Mouse (Mus musculus) forebrain, embryonic 13.5 days (tissue): ENCODE data around the gene Rai14. TPM values are rescaled to one million over a fixed set of nuclear protein-coding genes. Genes with fewer than 3 reads are reported as not detected.

Experiments
- ATAC-seq: fragments of 200-750 bp; cut with Nextera tagmentation; 2 replicates; pipeline ENCODE4 v1.8.0; 2017
- H3K27ac ChIP-seq: fragments of 300-500 bp; sonication (generic); 2 replicates; pipeline ENCODE4 v1.5.1; 2015; ENCODE audit warnings: inconsistent platforms, mild to moderate bottlenecking, moderate library complexity
- H3K27me3 ChIP-seq: fragments of 300-500 bp; sonication (generic); 2 replicates; pipeline ENCODE4 v1.6.1; 2015; ENCODE audit warnings: mild to moderate bottlenecking, inconsistent platforms
- H3K36me3 ChIP-seq: fragments of 300-500 bp; sonication (generic); 2 replicates; pipeline ENCODE4 v1.6.1; 2015; ENCODE audit warnings: mild to moderate bottlenecking, inconsistent platforms; ENCODE audit not compliant: poor library complexity, severe bottlenecking
- H3K4me1 ChIP-seq: fragments of 300-500 bp; sonication (generic); 2 replicates; pipeline ENCODE4 v1.6.1; 2015; ENCODE audit warnings: inconsistent platforms
- H3K4me2 ChIP-seq: fragments of 300-500 bp; sonication (generic); 2 replicates; pipeline ENCODE4 v1.6.1; 2015; ENCODE audit warnings: inconsistent platforms, mild to moderate bottlenecking, moderate library complexity
- H3K4me3 ChIP-seq: fragments of 300-500 bp; sonication (generic); 2 replicates; pipeline ENCODE4 v1.5.1; 2015; ENCODE audit warnings: mild to moderate bottlenecking, inconsistent platforms
- H3K9ac ChIP-seq: fragments of 300-500 bp; sonication (generic); 2 replicates; pipeline ENCODE4 v1.6.1; 2015; ENCODE audit warnings: mild to moderate bottlenecking, inconsistent platforms
- H3K9me3 ChIP-seq: fragments of 300-500 bp; sonication (generic); replicated peaks from 2 replicates; pipeline ENCODE4 v1.6.1; 2016; ENCODE audit warnings: inconsistent platforms
- WGBS: fragments of 180-500 bp; shearing (Covaris S2); methylation state at CpG from one replicate; pipeline ENCODE4 v1.1.7; 2015; 5-methylcytosine and 5-hydroxymethylcytosine counted together
- polyA plus RNA-seq: library from polyadenylated mRNA; unstranded; fragments of >200 nt; fragmentation: Nextera tagmentation; extraction: Ambion mirVana; gene quantifications from 2 replicates; pipeline ENCODE4 v1.2.1, GENCODE M21; 2015

Rai14 gene
- polyA plus RNA-seq, 1 experiment from 2014 or later = 43.7 TPM

DNA sequence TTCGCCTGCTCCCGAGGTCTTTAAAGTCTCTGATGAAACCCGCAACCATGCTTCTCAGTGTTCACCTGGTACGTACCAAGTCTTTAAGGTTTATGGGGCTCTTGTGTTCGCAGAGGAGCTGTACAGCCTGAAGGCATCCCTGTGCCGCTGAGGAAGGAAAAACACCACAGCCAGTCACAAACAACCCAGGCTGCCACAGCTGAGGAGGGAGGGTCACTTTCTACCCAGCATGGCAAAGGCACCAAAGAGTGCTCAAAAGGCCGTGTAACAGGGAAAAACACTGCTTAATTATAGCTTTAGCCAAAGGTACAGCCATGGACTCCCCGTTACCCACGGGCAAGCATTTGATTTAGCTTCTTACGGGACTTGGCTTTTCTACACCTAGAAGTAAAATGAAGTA, 119.5 kb downstream of the Rai14 start:
- WGBS = 75% methylated on average over 10 of the region's 10 CpGs
- 0 out of 2 replicates have a peak, but pooled peaks cover 3% of the 10 kb centered on the region for H3K36me3 ChIP-seq
- peaks cover 15% of the 10 kb centered on the region; the same call in 1 of the 2 replicates for H3K4me1 ChIP-seq
- H3K9ac ChIP-seq = no peak overlapping the region
- H3K27me3 ChIP-seq = no peaks in the 10 kb centered on the region
- no peak overlapping the region for H3K4me2 ChIP-seq
- no peak overlapping the region for H3K4me3 ChIP-seq
- peak; percentile 54 for ATAC-seq
- no peak overlapping the region for H3K27ac ChIP-seq
- no peaks in the 10 kb centered on the region for H3K9me3 ChIP-seq

DNA sequence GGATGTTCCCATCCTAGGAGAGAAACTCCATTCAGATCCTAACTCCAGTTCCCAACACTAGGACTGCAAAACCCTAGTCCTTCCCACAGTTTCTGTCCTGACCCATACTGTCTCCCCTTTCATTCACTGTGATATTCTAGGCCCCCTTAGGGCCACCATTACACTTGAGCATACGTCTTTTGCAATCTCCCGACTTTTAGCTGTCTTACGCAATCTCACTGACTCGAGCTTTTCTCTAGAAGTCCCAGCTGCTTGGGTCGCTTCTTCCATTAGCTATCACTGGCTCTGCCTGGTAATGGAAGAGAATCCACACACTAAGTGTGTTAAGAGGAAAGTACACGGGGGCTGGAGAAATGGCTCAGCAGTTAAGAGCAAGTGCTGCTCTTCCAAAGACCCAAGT, 121.3 kb downstream of the Rai14 start:
- Histone ChIP-seq H3K4me1 (peaks cover 10% of the 10 kb centered on the region; the same call in 1 of the 2 replicates), H3K27me3 (no peaks in the 10 kb centered on the region), H3K4me3 (no peak overlapping the region), H3K27ac (no peak overlapping the region), H3K9me3 (no peaks in the 10 kb centered on the region), H3K36me3 (peaks cover 15% of the 10 kb centered on the region), H3K4me2 (no peak overlapping the region), H3K9ac (no peak overlapping the region)
- ATAC-seq = no peak
- 95% methylated on average over 6 of the region's 6 CpGs for WGBS

DNA sequence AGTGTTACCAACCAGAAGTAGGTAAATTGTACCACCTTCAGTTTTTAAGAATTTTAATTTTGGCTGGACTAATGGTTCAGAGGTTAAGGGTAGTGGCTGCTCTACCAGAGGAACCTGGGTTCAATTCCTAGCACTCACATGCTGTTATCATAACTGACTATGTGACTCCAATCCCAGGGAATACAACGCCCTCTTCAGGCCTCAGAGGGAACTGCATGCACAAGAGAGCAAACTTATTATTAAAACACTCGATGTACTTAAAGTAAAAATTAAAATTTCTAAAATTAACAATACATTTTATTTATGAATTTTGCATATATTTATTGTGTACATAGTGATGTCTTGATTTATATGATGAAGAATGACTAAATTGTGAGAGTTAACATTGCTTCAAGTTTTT, 127.9 kb downstream of the Rai14 start:
- no peak overlapping the region for H3K4me3 ChIP-seq
- ATAC-seq = no peak
- H3K9me3 ChIP-seq = no peaks in the 10 kb centered on the region
- peaks cover 28% of the 10 kb centered on the region for H3K36me3 ChIP-seq
- no peak overlapping the region for H3K4me2 ChIP-seq
- no peak overlapping the region for H3K27ac ChIP-seq
- 90% methylated on average over 2 of the region's 2 CpGs for WGBS
- no peak overlapping the region for H3K9ac ChIP-seq
- no peaks in the 10 kb centered on the region for H3K4me1 ChIP-seq
- no peaks in the 10 kb centered on the region for H3K27me3 ChIP-seq

DNA sequence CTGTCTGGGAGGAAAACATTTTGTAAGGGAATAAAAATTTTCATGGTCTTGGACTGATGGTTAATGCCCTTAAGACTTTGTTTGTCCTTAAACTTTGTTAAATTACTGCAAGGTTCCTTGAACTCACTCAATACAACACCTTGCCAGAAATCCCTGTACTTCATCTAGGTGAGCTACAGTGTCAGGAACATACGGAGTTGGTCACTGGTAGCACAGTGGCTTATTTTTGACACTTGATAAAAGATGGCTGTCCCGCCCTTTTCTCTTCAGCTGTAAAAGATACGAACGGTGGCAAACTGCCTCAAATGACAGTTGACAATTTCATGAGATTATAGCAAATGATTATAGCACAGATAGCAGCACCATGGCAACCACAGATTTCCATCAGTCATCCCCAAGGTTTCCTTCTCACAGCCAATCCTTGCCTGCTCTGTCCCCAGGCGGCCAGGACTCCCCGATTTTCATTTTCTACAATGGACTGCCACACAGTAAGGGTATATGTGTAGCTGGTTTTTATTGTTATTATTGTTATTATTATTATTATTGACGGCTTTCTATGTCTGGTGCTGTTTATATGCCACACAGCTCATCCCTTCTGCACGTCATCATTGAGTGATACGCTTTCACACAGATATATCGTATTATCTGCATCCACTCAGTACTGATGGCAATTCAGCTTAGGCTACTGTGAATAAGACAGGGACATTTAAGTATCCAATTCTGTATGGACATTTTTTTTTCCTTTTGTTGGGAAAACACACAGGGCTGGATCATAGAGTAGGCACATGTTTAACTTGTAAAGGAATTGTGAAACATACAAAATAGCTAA, 129.9 kb downstream of the Rai14 start:
- no peak overlapping the region for H3K4me2 ChIP-seq
- peak overlapping the region; percentile 31; the same call in 1 of the 2 replicates for H3K27ac ChIP-seq
- H3K27me3 ChIP-seq = no peaks in the 10 kb centered on the region
- no peaks in the 10 kb centered on the region for H3K9me3 ChIP-seq
- ATAC-seq = peak; percentile 73
- no peak overlapping the region for H3K9ac ChIP-seq
- H3K36me3 ChIP-seq = peaks cover 25% of the 10 kb centered on the region
- H3K4me3 ChIP-seq = no peak overlapping the region
- H3K4me1 ChIP-seq = no peaks in the 10 kb centered on the region
- WGBS = 81% methylated on average over 10 of the region's 10 CpGs

DNA sequence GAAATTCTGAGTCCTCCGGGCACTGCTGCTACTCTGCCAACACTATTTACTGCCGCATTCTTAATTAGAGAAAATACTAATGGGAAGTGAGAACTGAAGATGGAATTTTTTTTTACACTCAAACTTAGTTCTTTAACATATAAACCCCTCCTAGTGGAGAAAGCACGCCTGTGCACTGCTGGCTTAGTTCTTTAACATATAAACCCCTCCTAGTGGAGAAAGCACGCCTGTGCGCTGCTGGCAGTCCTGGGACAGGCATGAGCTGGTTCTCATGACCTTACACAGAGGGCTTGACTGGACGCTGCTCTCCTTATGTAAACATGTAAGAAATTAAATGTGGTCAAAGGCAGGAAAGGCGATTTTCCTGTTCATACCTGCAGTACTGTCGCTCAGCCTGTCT, 131.0 kb downstream of the Rai14 start:
- no peak overlapping the region for H3K4me3 ChIP-seq
- WGBS = 46% methylated on average over 8 of the region's 8 CpGs
- H3K4me1 ChIP-seq = no peaks in the 10 kb centered on the region
- H3K4me2 ChIP-seq = no peak overlapping the region
- peak; percentile 87 for ATAC-seq
- no peaks in the 10 kb centered on the region for H3K9me3 ChIP-seq
- H3K27ac ChIP-seq = no peak overlapping the region
- H3K9ac ChIP-seq = no peak overlapping the region
- peaks cover 22% of the 10 kb centered on the region for H3K36me3 ChIP-seq
- no peaks in the 10 kb centered on the region for H3K27me3 ChIP-seq

DNA sequence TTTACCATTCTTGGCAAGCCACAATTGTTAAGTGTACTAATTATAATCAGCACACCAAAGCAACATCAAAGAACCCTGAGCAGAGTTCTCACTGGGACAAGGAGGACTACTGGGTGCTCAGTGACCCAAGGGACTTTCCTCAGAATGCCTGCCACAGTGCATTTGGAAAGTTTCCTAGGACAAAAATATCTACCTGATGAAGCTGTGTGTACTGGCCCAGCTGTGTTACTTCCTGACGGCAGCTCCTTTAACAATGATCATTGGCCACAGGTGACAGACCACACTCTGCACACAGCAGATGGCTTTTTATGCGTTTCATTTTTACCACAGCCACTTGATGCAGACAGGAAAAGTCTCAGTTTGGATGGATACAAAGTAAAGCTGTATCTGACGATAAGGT, 135.3 kb downstream of the Rai14 start:
- 90% methylated on average over 3 of the region's 3 CpGs for WGBS
- Histone ChIP-seq H3K4me1 (no peaks in the 10 kb centered on the region), H3K9ac (no peak overlapping the region), H3K27me3 (no peaks in the 10 kb centered on the region), H3K4me3 (no peak overlapping the region), H3K9me3 (no peaks in the 10 kb centered on the region), H3K4me2 (no peak overlapping the region), H3K27ac (no peak overlapping the region), H3K36me3 (peaks cover 45% of the 10 kb centered on the region)
- ATAC-seq = no peak

DNA sequence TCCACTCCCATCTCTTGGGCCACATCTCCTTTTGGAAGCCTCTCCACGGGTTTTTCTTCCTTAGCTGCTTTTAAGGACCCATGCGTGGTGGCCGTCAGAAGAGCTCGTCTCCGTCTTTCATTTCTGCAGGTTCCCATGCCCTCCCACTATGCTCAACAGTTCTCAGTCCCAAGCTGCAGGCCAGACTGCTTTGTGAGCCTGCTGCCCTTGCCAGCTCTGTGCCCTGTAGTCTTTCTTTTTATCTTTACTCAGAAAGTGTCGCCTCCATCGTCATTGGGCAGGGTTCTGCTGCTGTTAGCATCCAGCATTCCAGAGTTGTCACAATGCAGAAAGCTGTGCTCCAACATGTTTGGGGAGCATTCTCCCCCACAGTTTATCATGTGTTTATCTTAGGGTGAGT, 147.9 kb downstream of the Rai14 start:
- H3K4me2 ChIP-seq = no peak overlapping the region
- peaks cover 50% of the 10 kb centered on the region for H3K36me3 ChIP-seq
- WGBS = 88% methylated on average over 7 of the region's 7 CpGs
- no peak for ATAC-seq
- no peaks in the 10 kb centered on the region for H3K27me3 ChIP-seq
- no peaks in the 10 kb centered on the region for H3K9me3 ChIP-seq
- no peaks in the 10 kb centered on the region for H3K4me1 ChIP-seq
- no peak overlapping the region for H3K4me3 ChIP-seq
- H3K27ac ChIP-seq = no peak overlapping the region
- H3K9ac ChIP-seq = no peak overlapping the region

DNA sequence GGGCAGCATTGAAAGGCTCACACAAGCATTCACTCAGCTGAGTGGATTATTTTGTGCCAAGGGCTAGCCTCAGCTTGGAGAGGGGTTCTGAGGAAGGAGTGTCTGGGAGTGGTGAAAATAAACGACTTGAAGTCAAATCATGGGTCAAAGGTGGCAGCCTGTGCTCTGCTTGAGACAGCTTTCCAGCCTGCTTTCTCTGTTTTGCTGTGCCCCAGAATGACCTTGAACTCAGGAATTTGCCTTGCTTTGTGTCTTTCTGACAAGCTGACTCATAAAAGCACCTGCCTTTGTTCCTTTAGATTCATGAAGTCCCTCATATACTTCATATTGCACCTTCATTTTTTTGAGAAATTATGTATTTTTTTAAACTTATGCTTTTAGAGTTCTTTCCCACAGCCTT, 150.2 kb downstream of the Rai14 start:
- no peak for ATAC-seq
- WGBS = 64% methylated on average over 1 of the region's 1 CpGs

DNA sequence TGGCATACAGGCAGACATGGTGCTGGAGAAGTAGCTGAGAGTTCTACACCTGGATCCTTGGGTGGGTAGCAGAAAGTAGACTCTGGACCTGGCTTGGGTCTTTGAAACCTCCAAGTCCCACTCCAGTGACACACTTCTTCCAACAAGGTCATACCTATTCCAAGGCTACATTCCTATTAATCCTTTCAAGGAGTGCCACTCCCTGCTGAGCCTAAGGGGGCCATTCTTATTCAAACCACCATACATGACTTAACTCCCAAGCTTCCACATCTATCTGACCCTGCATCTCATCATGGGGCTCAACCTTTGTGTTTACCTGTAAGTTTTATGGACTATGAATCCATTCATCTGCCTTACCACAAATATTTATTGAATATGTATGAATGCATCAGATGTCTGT, 152.1 kb downstream of the Rai14 start:
- Histone ChIP-seq H3K27ac (no peak overlapping the region), H3K4me2 (no peak overlapping the region), H3K4me1 (no peaks in the 10 kb centered on the region), H3K4me3 (no peak overlapping the region), H3K27me3 (no peaks in the 10 kb centered on the region), H3K9ac (no peak overlapping the region), H3K9me3 (no peaks in the 10 kb centered on the region), H3K36me3 (peaks cover 12% of the 10 kb centered on the region)
- no peak for ATAC-seq

More for the DNA sequence above, 150.2 kb downstream of the Rai14 start:
- no peaks in the 10 kb centered on the region for H3K4me1 ChIP-seq
- no peak overlapping the region for H3K27ac ChIP-seq
- H3K9me3 ChIP-seq = no peaks in the 10 kb centered on the region
- H3K4me3 ChIP-seq = no peak overlapping the region
- no peaks in the 10 kb centered on the region for H3K27me3 ChIP-seq
- H3K36me3 ChIP-seq = peaks cover 30% of the 10 kb centered on the region
- no peak overlapping the region for H3K4me2 ChIP-seq
- H3K9ac ChIP-seq = no peak overlapping the region

DNA sequence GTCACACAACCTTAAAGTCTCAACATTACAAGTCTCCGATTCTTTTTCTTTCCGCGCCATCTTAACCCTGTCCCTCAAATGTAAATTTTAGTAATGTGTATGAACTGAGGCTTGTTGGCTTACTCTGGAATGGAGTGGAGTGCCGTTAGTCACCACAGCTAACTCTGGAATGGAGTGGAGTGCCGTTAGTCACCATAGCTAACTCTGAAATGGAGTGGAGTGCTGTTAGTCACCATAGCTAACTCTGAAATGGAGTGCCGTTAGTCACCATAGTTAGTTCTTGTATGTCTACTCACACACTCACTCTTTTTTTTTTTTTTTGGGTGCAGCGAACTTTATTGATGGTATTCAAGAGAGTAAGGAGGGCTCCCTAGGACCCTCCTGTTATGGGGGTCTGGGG, 154.4 kb downstream of the Rai14 start:
- Histone ChIP-seq H3K27me3 (no peaks in the 10 kb centered on the region), H3K4me2 (no peak overlapping the region), H3K9ac (no peak overlapping the region), H3K4me3 (no peak overlapping the region), H3K27ac (no peak overlapping the region), H3K9me3 (no peaks in the 10 kb centered on the region), H3K4me1 (no peaks in the 10 kb centered on the region), H3K36me3 (no peaks in the 10 kb centered on the region)
- 97% methylated on average over 7 of the region's 7 CpGs for WGBS
- ATAC-seq = no peak

DNA sequence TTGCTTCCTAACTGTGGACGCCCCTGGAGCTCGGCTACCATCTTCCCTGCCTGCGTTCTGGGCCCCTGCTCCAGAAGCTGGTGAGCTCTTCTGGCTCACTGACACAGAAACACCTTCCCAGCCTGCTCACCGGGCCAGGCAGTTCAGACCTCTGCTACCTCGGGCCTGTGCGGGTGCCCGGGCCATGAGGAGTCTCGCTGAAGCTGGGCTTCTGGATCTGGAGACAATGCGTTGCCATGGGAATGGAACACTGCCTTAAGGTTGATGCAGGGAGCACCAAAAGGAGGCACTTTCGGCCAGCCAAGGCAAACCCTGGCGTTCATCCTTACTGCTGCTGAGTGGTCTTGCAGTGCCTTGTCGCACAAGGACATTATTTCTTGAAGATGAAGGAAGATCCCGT, 156.0 kb downstream of the Rai14 start, which contains the start of gene Ttc23l:
Gene Ttc23l, minus strand, starts transcription at position 204 of the 400 bp plus-strand sequence.
- WGBS = 84% methylated on average over 13 of the region's 13 CpGs
- H3K27ac ChIP-seq = no peak within 1 kb of the TSS
- no peak within 1 kb of the TSS for H3K4me3 ChIP-seq
- H3K27me3 ChIP-seq = no peaks in the 10 kb centered on the region
- no peak for ATAC-seq
- H3K9ac ChIP-seq = no peak within 1 kb of the TSS
- H3K4me1 ChIP-seq = no peaks in the 10 kb centered on the region
- H3K9me3 ChIP-seq = no peaks in the 10 kb centered on the region
- no peaks in the 10 kb centered on the region for H3K36me3 ChIP-seq
- H3K4me2 ChIP-seq = no peak within 1 kb of the TSS

DNA sequence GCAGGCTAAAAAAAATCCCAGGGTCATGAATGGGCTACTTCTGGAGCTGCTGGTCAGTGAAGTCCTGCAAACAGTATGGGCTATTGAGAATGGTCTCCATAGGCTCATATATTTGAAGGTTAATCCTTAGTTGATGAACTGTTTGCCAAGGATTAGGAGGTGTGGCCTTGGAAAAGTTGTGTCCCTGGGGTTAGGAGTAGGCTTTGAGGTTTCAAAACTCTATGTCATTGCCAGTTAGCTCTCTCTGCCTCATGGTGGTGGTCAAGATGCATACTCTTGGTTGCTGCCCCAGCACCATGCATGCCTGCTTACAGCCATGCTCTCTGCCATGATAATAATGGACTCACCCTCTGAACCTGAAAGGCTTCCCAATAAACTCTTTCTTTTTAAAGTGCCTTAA, 160.1 kb downstream of the Rai14 start:
- Histone ChIP-seq H3K9me3 (no peaks in the 10 kb centered on the region), H3K4me1 (no peaks in the 10 kb centered on the region), H3K27ac (no peak overlapping the region), H3K4me2 (no peak overlapping the region), H3K36me3 (no peaks in the 10 kb centered on the region), H3K4me3 (no peak overlapping the region), H3K9ac (no peak overlapping the region), H3K27me3 (no peaks in the 10 kb centered on the region)
- ATAC-seq = no peak
